Mouse (Mus musculus) lung, embryonic 16.5 days (tissue): Measurements from ENCODE around the gene Grik2. TPM values are rescaled to one million over a fixed set of nuclear protein-coding genes. Genes with fewer than 3 reads are reported as not detected.
"Not testable (repeated sequence)": the region's sequence is repeated elsewhere in the genome, so short reads cannot be mapped to it uniquely, and the experiment has no call there.

Experiments
- ATAC-seq: fragments of 200-750 bp; cut with Nextera tagmentation; 2 replicates; pipeline ENCODE4 v1.8.0; 2017; ENCODE audit warnings: low read depth, mild to moderate bottlenecking, moderate library complexity
- H3K27ac ChIP-seq: fragments of 300-500 bp; sonication (generic); 2 replicates; pipeline ENCODE4 v1.5.1; 2014; ENCODE audit warnings: mild to moderate bottlenecking, control low read depth, low read length
- H3K27me3 ChIP-seq: fragments of 300-500 bp; sonication (generic); 2 replicates; pipeline ENCODE4 v1.6.1; 2014; ENCODE audit warnings: low read depth, low read length, mixed read lengths; ENCODE audit not compliant: control insufficient read depth, insufficient read depth
- H3K36me3 ChIP-seq: fragments of 300-500 bp; sonication (generic); 2 replicates; pipeline ENCODE4 v1.6.1; 2014; ENCODE audit warnings: low read length; ENCODE audit not compliant: control insufficient read depth, insufficient read depth
- H3K4me1 ChIP-seq: fragments of 300-500 bp; sonication (generic); replicated peaks from 2 replicates; pipeline ENCODE4 v1.6.1; 2014; ENCODE audit warnings: low read length, mixed read lengths; ENCODE audit not compliant: control insufficient read depth, insufficient read depth
- H3K4me2 ChIP-seq: fragments of 300-500 bp; sonication (generic); 2 replicates; pipeline ENCODE4 v1.6.1; 2014; ENCODE audit warnings: low read depth, low read length, control low read depth
- H3K4me3 ChIP-seq: fragments of 300-500 bp; sonication (generic); 2 replicates; pipeline ENCODE4 v1.5.1; 2014; ENCODE audit warnings: mild to moderate bottlenecking, low read length, control low read depth
- H3K9ac ChIP-seq: fragments of 300-500 bp; sonication (generic); 2 replicates; pipeline ENCODE4 v1.6.1; 2014; ENCODE audit warnings: low read length, control low read depth
- H3K9me3 ChIP-seq: fragments of 300-500 bp; sonication (generic); 2 replicates; pipeline ENCODE4 v1.6.1; 2016; ENCODE audit warnings: low read length; ENCODE audit not compliant: control insufficient read depth
- WGBS: fragments of 180-500 bp; shearing (Covaris S2); extraction: QIAGEN DNeasy Blood & Tissue Kit; methylation state at CpG from one replicate; pipeline ENCODE4 v1.1.7; 2014; 5-methylcytosine and 5-hydroxymethylcytosine counted together
- polyA plus RNA-seq: library from polyadenylated mRNA; unstranded; fragments of >200 nt; fragmentation: Nextera tagmentation; extraction: Ambion mirVana; gene quantifications from 2 replicates; pipeline ENCODE4 v1.2.1, GENCODE M21; 2015

The Grik2 gene
- polyA plus RNA-seq, 1 experiment from 2014 or later, result 0.74 TPM

GRCm38 (mm10) chr10:49441369-49441768, 347.2 kb downstream of the Grik2 start:
- Histone ChIP-seq H3K4me3 (no peak overlapping the region), H3K9me3 (no peaks in the 10 kb centered on the region), H3K27ac (no peak overlapping the region), H3K36me3 (no peaks in the 10 kb centered on the region), H3K27me3 (no peaks in the 10 kb centered on the region), H3K9ac (no peak overlapping the region), H3K4me2 (no peak overlapping the region), H3K4me1 (no peaks in the 10 kb centered on the region)
- WGBS, result 63% methylated on average over 1 of the region's 1 CpGs
- ATAC-seq, result no peak

GRCm38 (mm10) chr10:49437057-49437456, 351.5 kb downstream of the Grik2 start:
- Histone ChIP-seq H3K27ac (no peak overlapping the region), H3K9me3 (no peaks in the 10 kb centered on the region), H3K4me1 (no peaks in the 10 kb centered on the region), H3K27me3 (no peaks in the 10 kb centered on the region), H3K4me3 (no peak overlapping the region), H3K4me2 (no peak overlapping the region), H3K36me3 (no peaks in the 10 kb centered on the region), H3K9ac (no peak overlapping the region)
- WGBS, result 73% methylated on average over 2 of the region's 2 CpGs
- no peak for ATAC-seq

GRCm38 (mm10) chr10:49436301-49436700, 352.3 kb downstream of the Grik2 start:
- H3K4me2 ChIP-seq, result no peak overlapping the region
- H3K4me1 ChIP-seq, result no peaks in the 10 kb centered on the region
- no peaks in the 10 kb centered on the region for H3K36me3 ChIP-seq
- H3K4me3 ChIP-seq, result no peak overlapping the region
- no peak overlapping the region for H3K9ac ChIP-seq
- no peak overlapping the region for H3K27ac ChIP-seq
- ATAC-seq, result no peak
- WGBS, result 87% methylated on average over 2 of the region's 2 CpGs
- H3K27me3 ChIP-seq, result no peaks in the 10 kb centered on the region
- no peaks in the 10 kb centered on the region for H3K9me3 ChIP-seq

- WGBS, result 54% methylated on average over 2 of the region's 2 CpGs
- no peak for ATAC-seq
Observed at GRCm38 (mm10) chr10:49432825-49433224, 355.7 kb downstream of the Grik2 start.

GRCm38 (mm10) chr10:49417206-49417605, 371.4 kb downstream of the Grik2 start:
- H3K4me2 ChIP-seq, H3K36me3 ChIP-seq, H3K4me3 ChIP-seq, H3K9ac ChIP-seq, ATAC-seq, H3K9me3 ChIP-seq, H3K27me3 ChIP-seq, H3K27ac ChIP-seq, H3K4me1 ChIP-seq: not testable (repeated sequence)
- 83% methylated on average over 1 of the region's 1 CpGs for WGBS

More at GRCm38 (mm10) chr10:49432825-49433224, 355.7 kb downstream of the Grik2 start:
- H3K9ac ChIP-seq, result no peak overlapping the region
- H3K9me3 ChIP-seq, result no peaks in the 10 kb centered on the region
- no peak overlapping the region for H3K27ac ChIP-seq
- H3K4me2 ChIP-seq, result no peak overlapping the region
- H3K4me1 ChIP-seq, result no peaks in the 10 kb centered on the region
- H3K4me3 ChIP-seq, result no peak overlapping the region
- H3K27me3 ChIP-seq, result no peaks in the 10 kb centered on the region
- no peaks in the 10 kb centered on the region for H3K36me3 ChIP-seq

- Histone ChIP-seq H3K9ac (no peak overlapping the region), H3K36me3 (no peaks in the 10 kb centered on the region), H3K9me3 (no peaks in the 10 kb centered on the region), H3K4me3 (no peak overlapping the region), H3K27ac (no peak overlapping the region), H3K4me1 (no peaks in the 10 kb centered on the region), H3K27me3 (no peaks in the 10 kb centered on the region), H3K4me2 (no peak overlapping the region)
- 62% methylated on average over 3 of the region's 3 CpGs for WGBS
- no peak for ATAC-seq
Observed at GRCm38 (mm10) chr10:49382996-49383395, 405.6 kb downstream of the Grik2 start.

- WGBS, result 44% methylated on average over 2 of the region's 2 CpGs
- H3K9me3 ChIP-seq, result no peaks in the 10 kb centered on the region
- no peak overlapping the region for H3K27ac ChIP-seq
- ATAC-seq, result no peak
- H3K4me3 ChIP-seq, result no peak overlapping the region
- H3K27me3 ChIP-seq, result no peaks in the 10 kb centered on the region
- H3K36me3 ChIP-seq, result no peaks in the 10 kb centered on the region
- H3K4me1 ChIP-seq, result no peaks in the 10 kb centered on the region
- H3K4me2 ChIP-seq, result no peak overlapping the region
- H3K9ac ChIP-seq, result no peak overlapping the region
Observed at GRCm38 (mm10) chr10:49381852-49382251, 406.7 kb downstream of the Grik2 start.

GRCm38 (mm10) chr10:49368601-49369000, 420.0 kb downstream of the Grik2 start:
- ATAC-seq, result no peak
- no peak overlapping the region for H3K4me3 ChIP-seq
- H3K27ac ChIP-seq, result no peak overlapping the region
- 95% methylated on average over 2 of the region's 2 CpGs for WGBS
- H3K4me1 ChIP-seq, result no peaks in the 10 kb centered on the region
- H3K27me3 ChIP-seq, result no peaks in the 10 kb centered on the region
- H3K36me3 ChIP-seq, result no peaks in the 10 kb centered on the region
- H3K9ac ChIP-seq, result no peak overlapping the region
- no peak overlapping the region for H3K4me2 ChIP-seq
- no peaks in the 10 kb centered on the region; the same call in 1 of the 2 replicates for H3K9me3 ChIP-seq

- no peak overlapping the region for H3K4me3 ChIP-seq
- no peaks in the 10 kb centered on the region for H3K4me1 ChIP-seq
- no peaks in the 10 kb centered on the region for H3K27me3 ChIP-seq
- no peak overlapping the region for H3K27ac ChIP-seq
- no peaks in the 10 kb centered on the region for H3K36me3 ChIP-seq
- H3K4me2 ChIP-seq, result no peak overlapping the region
- no peaks in the 10 kb centered on the region; the same call in 1 of the 2 replicates for H3K9me3 ChIP-seq
- no peak overlapping the region for H3K9ac ChIP-seq
- no peak for ATAC-seq
Observed at GRCm38 (mm10) chr10:49365262-49365661, 423.3 kb downstream of the Grik2 start.

GRCm38 (mm10) chr10:49322413-49322812, 466.2 kb downstream of the Grik2 start:
- Histone ChIP-seq H3K4me1 (no peaks in the 10 kb centered on the region), H3K4me2 (no peak overlapping the region), H3K9ac (no peak overlapping the region), H3K4me3 (no peak overlapping the region), H3K9me3 (no peaks in the 10 kb centered on the region), H3K36me3 (no peaks in the 10 kb centered on the region), H3K27ac (no peak overlapping the region), H3K27me3 (no peaks in the 10 kb centered on the region)
- ATAC-seq, result no peak
